Mouse (Mus musculus) G1E (cell line): ENCODE measurements around the gene Zdhhc12. TPM values are rescaled to one million over a fixed set of nuclear protein-coding genes. Genes with fewer than 3 reads are reported as not detected.
A peak's percentile ranks its signal among the peaks of the same experiment; 100 is the strongest.

ENCODE experiments used
- ATAC-seq: 2 replicates; pipeline ENCODE4 v1.8.0; 2016; ENCODE audit warnings: mild to moderate bottlenecking; ENCODE audit not compliant: insufficient number of reproducible peaks, poor library complexity, low FRiP score, severe bottlenecking; ENCODE audit errors: extremely low read depth
- DNase-seq: peaks from one replicate; pipeline ENCODE4 v3.0.0; 2012; ENCODE audit warnings: low spot score
- H3K27me3 ChIP-seq: 2 replicates; pipeline ENCODE4 v1.6.1; 2012; ENCODE audit warnings: mild to moderate bottlenecking, low read length, inconsistent platforms; ENCODE audit not compliant: insufficient read depth
- H3K36me3 ChIP-seq: replicated peaks from 2 replicates; pipeline ENCODE3; 2012; ENCODE audit warnings: mild to moderate bottlenecking, inconsistent platforms
- H3K4me1 ChIP-seq: 2 replicates; pipeline ENCODE4 v1.6.1; 2012; ENCODE audit warnings: low read depth, low read length, inconsistent platforms, mixed read lengths; ENCODE audit not compliant: insufficient read depth
- H3K4me3 ChIP-seq: 2 replicates; pipeline ENCODE4 v1.5.1; 2012; ENCODE audit warnings: low read depth, mild to moderate bottlenecking, inconsistent platforms, low read length, moderate library complexity, mixed read lengths
- H3K9me3 ChIP-seq: replicated peaks from 2 replicates; pipeline ENCODE4 v1.6.1; 2012; ENCODE audit warnings: inconsistent platforms
- CTCF ChIP-seq: IDR thresholded peaks from 2 replicates; pipeline ENCODE4 v1.5.1; 2012; ENCODE audit warnings: low read depth, low read length, inconsistent platforms, mixed read lengths
- GATA1 ChIP-seq: IDR thresholded peaks from 2 replicates; pipeline ENCODE4 v1.6.1; 2012; ENCODE audit warnings: borderline replicate concordance, low read length, inconsistent platforms, mixed read lengths
- GATA2 ChIP-seq: IDR thresholded peaks from 2 replicates; pipeline ENCODE4 v1.6.1; 2012; ENCODE audit warnings: low read depth, low read length, inconsistent platforms, borderline replicate concordance
- POLR2AphosphoS5 ChIP-seq: IDR thresholded peaks from 2 replicates; pipeline ENCODE4 v1.6.1; 2012; ENCODE audit warnings: low read depth, low read length, inconsistent platforms; ENCODE audit not compliant: insufficient replicate concordance
- TAL1 ChIP-seq: conservative IDR thresholded peaks from 2 replicates; pipeline ENCODE4 v1.6.1; 2012; ENCODE audit warnings: low read depth, low read length, inconsistent platforms, mixed read lengths
- polyA plus RNA-seq: library from polyadenylated mRNA; stranded (reverse); fragments of >175 nt; gene quantifications from 2 replicates; pipeline ENCODE4 v1.2.3, GENCODE M21; 2012
- total RNA-seq, 2 experiments: library from RNA; stranded (forward) in 1 of 2; stranded (reverse) in 1 of 2; fragments of 200-1000 nt in 1 of 2; fragments of >200 nt in 1 of 2; fragmentation: Nextera tagmentation in 1 of 2; gene quantifications; 2 replicates each; pipeline ENCODE4 v1.2.3; 2014 to 2017

Gene Zdhhc12
- total and polyA plus RNA-seq, 3 experiments, result 9.5 to 31.4 (median 25.4) TPM

- H3K9me3 ChIP-seq, result no peaks in the 10 kb centered on the region
- H3K27me3 ChIP-seq, result peaks cover 4% of the 10 kb centered on the region; the same call in 1 of the 2 replicates
- ATAC-seq, result no peak
- H3K36me3 ChIP-seq, result peaks cover 42% of the 10 kb centered on the region
- H3K4me1 ChIP-seq, result peaks cover 40% of the 10 kb centered on the region
- DNase-seq, result no peak
- H3K4me3 ChIP-seq, result no peak overlapping the region; the same call in 1 of the 2 replicates
- TF ChIP-seq CTCF (no peak), TAL1 (no peak), POLR2AphosphoS5 (no peak), GATA2 (no peak), GATA1 (no peak)
Observed at GRCm38 (mm10) chr2:30076959-30077358, 16.5 kb downstream of the Zdhhc12 start.

- DNase-seq, result no peak
- ATAC-seq, result no peak
- no peak for TF ChIP-seq POLR2AphosphoS5
- TF ChIP-seq GATA1, result no peak
- no peak for TF ChIP-seq TAL1
- TF ChIP-seq CTCF, result no peak
- no peak for TF ChIP-seq GATA2
Observed at GRCm38 (mm10) chr2:30076439-30076838, 17.0 kb downstream of the Zdhhc12 start.

GRCm38 (mm10) chr2:30075625-30076024 lies 17.8 kb downstream of the Zdhhc12 start:
- no peak for TF ChIP-seq TAL1
- no peak for TF ChIP-seq CTCF
- no peak for TF ChIP-seq GATA2
- no peak for TF ChIP-seq GATA1
- no peak for TF ChIP-seq POLR2AphosphoS5
- Histone ChIP-seq H3K4me3 (no peak overlapping the region), H3K4me1 (peaks cover 41% of the 10 kb centered on the region), H3K9me3 (no peaks in the 10 kb centered on the region), H3K27me3 (peaks cover 4% of the 10 kb centered on the region; the same call in 1 of the 2 replicates), H3K36me3 (peaks cover 43% of the 10 kb centered on the region)
- no peak for DNase-seq
- no peak for ATAC-seq

More at GRCm38 (mm10) chr2:30076439-30076838, 17.0 kb downstream of the Zdhhc12 start:
- peaks cover 40% of the 10 kb centered on the region for H3K4me1 ChIP-seq
- no peak overlapping the region for H3K4me3 ChIP-seq
- H3K27me3 ChIP-seq, result peaks cover 4% of the 10 kb centered on the region; the same call in 1 of the 2 replicates
- H3K36me3 ChIP-seq, result peaks cover 43% of the 10 kb centered on the region
- H3K9me3 ChIP-seq, result no peaks in the 10 kb centered on the region

GRCm38 (mm10) chr2:30073285-30073684 lies 20.2 kb downstream of the Zdhhc12 start:
- Histone ChIP-seq H3K36me3 (peaks cover 54% of the 10 kb centered on the region), H3K4me1 (peaks cover 53% of the 10 kb centered on the region), H3K4me3 (no peak overlapping the region), H3K9me3 (no peaks in the 10 kb centered on the region), H3K27me3 (no peaks in the 10 kb centered on the region)
- DNase-seq (no peak), ATAC-seq (no peak)
- TF ChIP-seq GATA2 (no peak), POLR2AphosphoS5 (0 out of 2 replicates have a peak, but pooled peaks have one; percentile 55)

GRCm38 (mm10) chr2:30072875-30073274 lies 20.6 kb downstream of the Zdhhc12 start:
- Histone ChIP-seq H3K4me3 (no peak overlapping the region), H3K9me3 (no peaks in the 10 kb centered on the region), H3K27me3 (no peaks in the 10 kb centered on the region), H3K4me1 (peaks cover 52% of the 10 kb centered on the region), H3K36me3 (peaks cover 58% of the 10 kb centered on the region)
- no peak for DNase-seq
- ATAC-seq, result no peak
- no peak for TF ChIP-seq GATA2
- no peak for TF ChIP-seq GATA1
- TF ChIP-seq TAL1, result no peak
- no peak for TF ChIP-seq CTCF
- TF ChIP-seq POLR2AphosphoS5, result no peak

- Histone ChIP-seq H3K27me3 (no peaks in the 10 kb centered on the region), H3K36me3 (peaks cover 48% of the 10 kb centered on the region), H3K4me3 (peak overlapping the region; percentile 92), H3K9me3 (no peaks in the 10 kb centered on the region), H3K4me1 (peaks cover 54% of the 10 kb centered on the region)
- TF ChIP-seq CTCF (no peak), TAL1 (no peak), POLR2AphosphoS5 (no peak), GATA2 (no peak), GATA1 (no peak)
- no peak for DNase-seq
- ATAC-seq, result no peak
Observed at GRCm38 (mm10) chr2:30067962-30068361, 25.5 kb downstream of the Zdhhc12 start.
